Mouse (Mus musculus) thymus, adult 2 months (tissue): ENCODE measurements around the gene Sdhaf4.

Experiments used
- CTCF ChIP-seq: fragments of 200-500 bp; IDR thresholded peaks from 2 replicates; pipeline ENCODE4 v1.5.1; 2012; ENCODE audit warnings: mild to moderate bottlenecking, control low read depth, low read length, moderate library complexity, borderline replicate concordance; ENCODE audit not compliant: control insufficient read depth, poor library complexity, insufficient read depth; ENCODE audit errors: extremely low read depth
- POLR2A ChIP-seq: fragments of 200-500 bp; IDR thresholded peaks from 2 replicates; pipeline ENCODE4 v1.6.1; 2012; ENCODE audit warnings: mild to moderate bottlenecking, low read length, control low read depth, moderate library complexity; ENCODE audit not compliant: control insufficient read depth, poor library complexity, insufficient read depth; ENCODE audit errors: extremely low read depth

DNA sequence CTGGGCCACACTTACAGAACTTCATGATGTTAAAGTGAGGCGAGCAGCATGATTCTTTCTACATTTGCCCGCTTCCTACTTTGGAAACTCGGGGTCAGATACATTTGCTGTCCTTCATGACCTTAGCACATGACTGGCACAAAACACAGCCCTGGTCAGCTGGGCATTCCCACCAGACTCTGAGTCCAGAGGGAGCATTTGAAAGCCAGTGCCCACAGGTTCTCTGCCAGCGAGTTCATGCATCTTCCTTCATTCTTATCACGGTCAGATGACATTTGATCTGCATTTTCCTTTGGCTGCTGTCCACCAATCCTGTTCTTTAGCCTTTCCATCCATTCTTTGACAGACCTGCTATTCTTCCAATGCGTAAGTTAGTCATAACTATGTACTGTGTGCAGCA, 4.6 kb upstream of the Sdhaf4 start:
- TF ChIP-seq CTCF (no peak), POLR2A (no peak)
